Mouse (Mus musculus): ENCODE measurements around the gene Srebf1.

The Srebf1 gene

DNA sequence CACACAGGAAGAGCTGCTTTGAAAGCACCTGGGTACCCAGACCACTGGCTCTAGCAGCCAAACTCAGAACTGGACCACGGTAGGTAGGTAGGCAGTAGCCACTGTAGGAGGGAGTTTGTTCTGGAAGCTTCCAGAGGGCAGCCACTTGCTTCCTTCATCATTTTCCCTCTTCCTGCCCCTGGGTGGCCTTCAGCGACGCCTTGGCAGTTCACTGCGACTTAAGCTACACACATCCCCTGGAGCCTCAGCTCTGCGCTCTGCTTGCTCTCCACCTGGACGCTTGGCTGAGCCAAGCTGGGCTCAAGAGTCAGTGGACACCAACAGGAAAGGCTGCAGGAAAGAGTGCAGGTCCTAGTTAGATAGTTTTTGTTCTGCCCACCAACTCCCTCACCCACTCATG is 44.4 kb downstream of the Srebf1 start:
- no peak for DNase-seq (ENCODE audit: low spot score in 2 of 2)

DNA sequence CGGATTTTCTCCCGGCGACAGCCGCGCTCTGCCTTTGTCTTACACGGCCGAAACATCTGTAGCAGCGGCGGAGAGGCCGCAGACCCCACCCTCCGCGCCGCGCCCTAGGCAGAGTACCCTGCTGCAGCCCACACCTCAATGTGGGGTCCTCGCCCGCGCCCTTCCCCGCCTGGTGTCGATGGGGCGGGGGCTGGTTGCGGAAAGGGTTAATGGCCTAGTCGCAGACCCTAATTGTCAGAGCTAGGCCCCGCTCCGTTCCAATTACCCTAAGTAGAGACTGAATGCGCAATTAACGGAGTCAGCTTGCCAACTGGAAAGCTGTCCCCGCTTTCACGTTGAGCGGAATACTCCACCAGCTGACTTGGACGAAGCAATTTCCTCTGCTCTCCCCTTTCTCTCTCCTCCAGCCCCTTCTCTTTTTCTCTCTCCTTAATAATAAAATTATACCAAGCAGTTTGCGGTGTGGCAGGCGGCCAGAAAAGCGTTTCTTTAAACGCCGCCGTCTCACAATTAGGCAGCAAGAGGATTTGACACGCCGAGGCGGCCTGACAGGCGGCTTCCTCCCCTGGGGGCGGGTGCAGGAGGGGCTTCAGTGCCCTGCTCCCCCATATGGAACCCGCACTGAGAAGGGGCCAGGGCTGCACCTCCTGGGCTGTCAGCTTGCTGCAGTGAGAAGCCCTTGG is 45.3 kb downstream of the Srebf1 start:
- peak; percentile 54 to 56 for DNase-seq (ENCODE audit: low spot score in 2 of 2)

DNA sequence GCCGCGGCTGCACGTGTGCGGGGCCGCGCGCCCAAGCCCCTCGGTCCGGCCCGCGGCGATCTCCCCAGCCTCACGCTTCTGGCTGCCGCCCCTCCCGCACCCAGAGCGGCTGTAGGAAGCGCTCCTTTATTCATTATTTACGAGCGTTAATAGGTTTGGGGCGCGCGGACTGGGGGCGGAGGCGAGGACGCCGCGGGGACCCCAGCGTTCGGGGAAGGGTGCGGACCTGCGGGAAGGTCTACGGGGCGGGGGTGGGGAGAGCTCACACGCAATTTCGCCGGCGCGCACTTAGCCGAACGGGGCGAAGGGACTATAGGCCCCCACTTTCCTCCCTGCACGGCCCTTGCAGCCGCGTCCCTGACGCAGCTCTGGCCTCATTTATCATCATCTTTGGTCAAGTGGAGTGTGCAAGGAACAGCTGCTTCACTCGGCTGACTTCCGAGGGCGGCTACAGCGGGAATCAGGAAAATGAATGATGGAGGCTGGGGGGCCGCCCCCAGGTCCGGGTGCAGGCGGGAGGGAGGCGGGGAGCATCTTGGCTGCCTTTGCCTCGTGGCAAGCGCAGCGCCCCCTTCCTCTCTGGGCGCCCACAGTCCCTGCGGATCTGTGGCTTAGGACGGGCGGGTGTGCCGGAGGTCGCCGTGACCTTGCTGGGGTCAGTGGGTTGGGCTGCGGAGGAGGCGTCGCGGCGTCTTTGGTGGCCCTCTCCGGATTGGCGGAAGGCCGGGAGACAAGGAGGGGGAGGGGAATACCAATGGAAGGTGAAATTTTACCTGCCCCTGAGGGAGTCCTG is 46.0 kb downstream of the Srebf1 start:
- DNase-seq (ENCODE audit: low spot score in 2 of 2) = peak; percentile 72 to 77

DNA sequence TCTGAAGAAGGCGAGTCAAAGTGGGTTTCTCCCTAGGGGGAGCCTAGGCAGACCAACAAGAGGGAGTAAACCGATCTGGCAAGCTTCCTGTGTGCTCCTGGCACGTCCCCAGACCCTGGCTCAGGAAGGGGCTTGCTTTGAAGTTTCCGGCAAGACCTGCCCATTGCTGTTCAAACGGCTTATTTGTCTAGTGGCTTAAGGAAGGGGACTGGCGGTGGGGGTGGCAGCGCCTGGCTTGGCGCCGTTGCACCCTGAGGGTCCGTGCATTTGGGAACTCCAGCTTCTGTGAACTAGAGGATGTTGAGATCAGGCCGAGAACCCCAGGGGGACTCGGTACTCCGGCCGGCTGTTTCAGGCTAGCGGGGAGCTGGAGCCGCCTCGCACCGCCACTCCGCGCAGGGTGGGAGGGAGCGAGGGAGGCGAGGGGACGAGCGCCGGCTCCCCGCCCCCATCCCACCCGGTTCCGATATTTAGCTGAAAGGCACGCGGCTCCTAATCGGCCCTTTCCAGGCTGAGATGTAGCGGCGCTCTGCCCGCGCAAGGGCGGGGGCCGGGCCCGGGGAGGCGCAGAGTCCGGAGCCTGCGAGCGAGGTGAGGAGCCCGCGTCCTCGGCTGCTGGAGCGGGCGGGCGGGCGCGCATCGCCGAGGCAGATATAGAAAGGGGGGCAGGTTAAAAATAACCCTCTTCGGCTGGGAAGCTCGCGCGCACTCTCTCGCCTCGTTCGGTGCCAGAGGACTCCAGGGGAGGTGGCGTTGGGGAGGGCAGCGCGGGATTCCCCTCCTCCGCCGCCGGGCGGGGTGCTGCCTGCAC is 46.8 kb downstream of the Srebf1 start:
- peak; percentile 69 to 80 for DNase-seq (ENCODE audit: low spot score in 2 of 2)

DNA sequence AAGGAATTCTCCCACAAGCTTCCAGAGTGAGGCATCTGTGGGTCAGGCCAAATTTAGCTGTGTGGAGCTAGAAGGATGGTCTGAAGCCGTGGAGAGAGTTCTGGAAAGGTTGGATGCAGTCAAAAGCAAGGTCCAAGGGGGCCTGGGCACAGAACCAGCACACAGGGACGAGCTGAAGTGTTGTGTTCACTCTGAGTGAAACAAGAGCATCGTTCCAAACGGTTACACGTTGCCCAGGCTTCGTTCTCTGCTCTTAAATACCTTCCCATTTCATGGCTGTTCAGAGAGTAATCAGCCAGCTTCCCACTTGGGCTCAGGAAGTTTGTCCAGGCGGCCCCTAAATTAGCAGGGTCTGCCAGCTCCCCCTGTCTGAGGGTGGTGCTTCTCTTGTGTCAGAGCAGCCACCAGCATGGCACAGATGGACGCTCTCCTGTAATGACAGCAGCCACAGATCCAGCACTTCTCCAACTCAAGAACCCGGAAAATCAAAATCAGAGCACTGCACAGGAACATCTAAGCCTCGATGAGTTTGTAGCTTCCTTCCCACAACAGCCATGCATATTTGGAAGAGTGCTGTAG is 48.7 kb downstream of the Srebf1 start:
- no peak for DNase-seq (ENCODE audit: low spot score in 2 of 2)

DNA sequence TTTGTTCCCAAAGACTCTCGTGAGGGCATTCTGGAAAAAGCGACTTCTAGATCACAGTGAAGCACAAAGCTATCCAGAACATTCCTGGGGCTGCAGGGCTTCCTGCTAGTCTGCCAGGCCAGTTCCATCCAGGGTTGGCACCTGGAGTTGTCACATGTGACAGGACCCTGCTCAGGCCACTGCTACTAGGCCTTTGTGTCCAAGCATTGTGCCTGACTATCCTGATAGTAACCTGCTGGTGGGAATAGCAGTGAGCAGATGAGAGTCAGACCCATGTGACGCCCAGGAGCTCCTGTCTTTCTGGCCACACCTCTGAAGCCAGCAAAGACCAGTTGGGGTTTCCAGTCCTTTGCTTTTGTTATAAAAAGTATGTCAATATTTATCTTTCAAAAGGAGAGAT is 50.3 kb downstream of the Srebf1 start:
- DNase-seq (ENCODE audit: low spot score in 2 of 2) = no peak

DNA sequence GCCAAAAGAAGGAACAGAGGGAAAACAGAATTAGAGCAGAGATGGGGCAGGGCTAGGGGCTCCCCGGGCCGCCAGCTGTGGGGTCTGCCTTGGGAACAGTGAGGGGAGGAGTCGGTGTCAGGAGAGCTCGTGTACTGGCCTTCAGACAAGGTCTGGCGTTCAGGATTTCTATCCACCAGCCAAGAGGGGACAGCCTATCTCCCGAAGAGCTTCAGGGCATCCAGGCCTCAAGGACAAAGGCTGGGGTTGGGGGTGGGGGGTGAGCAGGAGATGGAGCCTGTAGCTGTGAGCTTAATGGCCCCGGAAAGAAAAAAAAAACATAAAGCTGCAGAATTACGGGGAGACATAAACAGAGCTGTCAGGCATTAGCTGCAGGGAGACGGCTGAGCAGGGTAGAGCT is 53.6 kb downstream of the Srebf1 start:
- no peak for DNase-seq (ENCODE audit: low spot score in 2 of 2)

DNA sequence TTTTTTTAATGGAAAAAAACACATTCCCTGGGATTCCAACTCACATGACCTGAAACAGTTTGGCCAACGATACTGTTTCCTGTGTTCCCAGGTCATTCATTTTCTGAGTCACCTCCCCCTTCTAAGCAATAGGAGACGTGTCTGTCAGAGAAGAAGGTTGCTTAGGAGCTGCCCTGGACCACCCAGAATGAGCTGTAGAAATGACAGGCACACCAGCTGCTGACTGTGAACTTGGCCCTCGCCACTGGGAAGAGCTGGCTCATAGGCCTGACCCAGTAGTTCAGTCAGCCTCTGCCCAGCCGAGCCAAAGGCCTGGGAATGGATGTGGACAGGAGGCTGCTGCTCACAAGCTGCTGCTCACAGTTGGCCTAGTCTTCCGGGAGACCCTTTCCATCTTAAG is 57.3 kb downstream of the Srebf1 start:
- DNase-seq (ENCODE audit: low spot score in 2 of 2) = no peak

DNA sequence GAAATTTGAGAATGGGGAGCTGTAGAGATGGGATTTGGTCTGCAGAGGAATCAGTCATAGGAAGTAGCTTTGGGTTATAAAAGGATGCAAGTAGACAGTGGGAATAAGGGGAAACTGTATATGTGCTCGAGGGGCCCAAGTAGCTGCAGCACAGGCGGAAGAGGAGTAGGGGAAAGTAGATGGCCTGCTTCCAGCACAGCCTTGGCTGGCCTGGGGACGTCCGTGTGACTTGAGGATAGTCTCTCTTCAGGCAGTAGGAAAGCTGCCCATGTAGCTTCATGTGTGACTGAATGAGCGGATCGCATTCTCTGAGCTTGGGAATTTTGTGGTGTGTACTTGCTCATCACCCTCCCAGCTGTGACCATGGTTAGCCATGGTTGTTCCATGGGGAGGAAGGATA is 57.9 kb downstream of the Srebf1 start:
- DNase-seq (ENCODE audit: low spot score in 2 of 2) = no peak

DNA sequence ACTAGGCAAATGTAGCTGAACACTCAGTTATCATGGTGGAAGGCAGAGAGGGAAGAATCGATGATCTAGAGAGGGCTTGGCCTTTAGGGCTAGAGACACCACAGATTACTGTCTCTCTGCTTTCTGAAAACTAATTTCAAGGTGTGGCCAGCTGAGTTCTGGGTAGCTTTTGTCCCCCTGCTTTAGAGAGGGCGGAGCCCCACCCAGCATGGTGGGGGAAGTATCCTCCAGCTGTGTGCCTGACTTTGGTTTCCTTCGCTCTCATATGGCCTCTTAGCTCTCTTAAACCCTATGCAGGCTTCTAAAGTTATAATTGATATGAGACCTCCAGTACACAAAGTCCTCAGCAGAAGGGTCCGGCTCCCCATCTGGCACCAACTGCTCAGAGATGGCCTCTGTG is 59.0 kb downstream of the Srebf1 start:
- no peak for DNase-seq (ENCODE audit: low spot score in 2 of 2)

DNA sequence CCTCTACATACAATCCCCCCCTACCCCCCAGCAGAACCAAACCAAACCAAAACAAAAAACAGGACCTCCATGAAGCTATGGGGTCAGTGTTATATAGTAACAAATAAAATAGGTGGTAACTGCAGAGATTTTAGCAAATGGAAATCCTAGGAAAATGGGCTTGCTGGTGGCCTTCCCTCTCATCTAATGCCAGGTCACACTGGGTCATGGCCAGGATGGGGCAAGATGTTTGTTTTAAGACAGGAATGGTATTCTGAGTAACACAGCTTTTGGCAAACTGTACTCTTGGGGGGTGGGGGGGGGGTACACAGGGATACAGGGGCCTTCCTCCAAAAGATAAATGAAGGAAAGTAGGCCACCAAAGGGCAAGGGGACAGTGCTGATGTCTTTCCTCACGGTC is 59.8 kb downstream of the Srebf1 start:
- DNase-seq (ENCODE audit: low spot score in 2 of 2) = no peak

DNA sequence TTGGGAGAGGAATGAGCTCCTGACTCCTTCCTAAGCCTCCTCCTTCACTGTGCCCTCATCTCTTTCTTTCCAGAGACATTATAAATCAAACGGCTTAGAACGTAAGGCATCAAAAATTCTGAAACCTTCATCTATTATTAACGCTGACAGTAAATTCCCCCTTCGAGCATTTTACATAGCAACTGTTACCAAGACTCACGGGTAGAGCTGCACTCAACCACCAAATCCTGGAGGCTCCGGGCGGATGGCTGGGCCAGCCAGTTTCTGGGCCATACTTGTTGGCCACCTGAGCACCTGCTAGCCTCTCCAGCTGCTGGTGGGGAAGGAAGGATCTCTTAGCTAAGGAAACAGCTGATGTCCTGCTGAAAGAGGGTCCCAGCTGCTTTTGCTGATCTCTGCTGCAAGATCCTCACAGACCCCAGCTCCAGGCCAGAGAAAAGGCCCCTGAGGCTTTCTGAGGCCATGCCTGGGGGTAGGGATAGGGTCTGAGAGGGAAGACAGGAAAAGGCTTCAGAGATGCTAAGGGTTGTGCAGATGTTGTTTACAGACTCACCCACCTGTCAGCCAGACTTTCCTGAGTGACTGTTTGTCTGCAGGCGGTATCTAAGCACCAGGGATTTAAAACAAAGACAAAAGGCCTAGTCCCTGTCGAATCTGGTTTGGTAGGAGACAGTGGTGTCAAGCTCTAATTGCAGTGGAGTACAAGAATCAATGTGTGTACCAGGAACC is 61.1 kb downstream of the Srebf1 start:
- no peak for DNase-seq (ENCODE audit: low spot score in 2 of 2)

DNA sequence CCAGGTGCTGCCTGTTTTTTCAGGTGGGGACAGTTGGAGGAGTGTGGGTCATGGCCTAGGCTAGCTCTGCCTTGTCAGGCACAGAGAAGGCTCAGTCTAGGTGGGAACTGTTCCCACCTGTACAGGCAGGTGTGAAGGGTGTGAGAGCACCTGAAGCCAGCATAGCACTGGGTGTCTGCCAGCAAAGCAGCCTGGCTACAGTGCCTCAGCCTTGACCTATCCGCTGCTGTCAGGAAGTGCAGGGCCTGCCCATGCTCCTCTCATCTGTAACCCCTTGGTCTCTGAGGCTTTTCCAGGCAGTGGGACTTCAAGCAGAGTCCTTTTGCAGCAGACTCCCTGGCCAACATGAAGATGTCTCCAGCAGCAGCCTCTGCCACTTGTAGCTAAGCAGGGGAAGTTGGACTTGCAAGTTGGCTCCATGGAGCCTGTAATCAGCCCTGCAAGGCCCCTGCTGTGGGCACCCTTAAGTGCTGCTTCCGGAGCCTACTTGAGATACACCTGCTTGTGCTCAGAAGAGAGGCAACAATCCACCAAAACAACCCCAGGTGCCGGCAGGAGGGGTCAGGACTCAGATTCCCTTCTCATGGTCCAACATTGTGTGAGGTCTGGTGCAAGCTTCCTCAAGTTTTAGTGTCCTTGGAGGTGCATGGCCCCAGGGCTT is 61.8 kb downstream of the Srebf1 start:
- no peak for DNase-seq (ENCODE audit: low spot score in 2 of 2)

DNA sequence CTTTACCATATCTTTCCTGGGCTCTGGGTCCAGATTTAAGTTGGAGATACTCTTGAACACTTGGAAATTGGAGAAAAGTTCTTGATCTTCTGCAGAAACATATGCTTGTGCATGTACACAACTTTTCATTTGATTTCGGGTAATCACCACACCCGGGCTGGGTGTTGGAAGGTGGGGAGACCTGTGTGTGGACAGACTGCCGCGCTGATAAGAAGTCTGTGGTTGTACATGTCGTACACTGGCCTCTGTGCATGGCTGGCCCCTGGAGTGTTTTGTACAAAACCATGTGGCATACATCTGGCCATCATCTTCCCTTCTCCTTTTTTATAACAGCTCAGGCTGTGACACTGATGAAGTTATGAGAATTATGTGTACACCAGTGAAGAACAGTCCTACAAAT is 62.4 kb downstream of the Srebf1 start:
- DNase-seq (ENCODE audit: low spot score in 2 of 2) = no peak

DNA sequence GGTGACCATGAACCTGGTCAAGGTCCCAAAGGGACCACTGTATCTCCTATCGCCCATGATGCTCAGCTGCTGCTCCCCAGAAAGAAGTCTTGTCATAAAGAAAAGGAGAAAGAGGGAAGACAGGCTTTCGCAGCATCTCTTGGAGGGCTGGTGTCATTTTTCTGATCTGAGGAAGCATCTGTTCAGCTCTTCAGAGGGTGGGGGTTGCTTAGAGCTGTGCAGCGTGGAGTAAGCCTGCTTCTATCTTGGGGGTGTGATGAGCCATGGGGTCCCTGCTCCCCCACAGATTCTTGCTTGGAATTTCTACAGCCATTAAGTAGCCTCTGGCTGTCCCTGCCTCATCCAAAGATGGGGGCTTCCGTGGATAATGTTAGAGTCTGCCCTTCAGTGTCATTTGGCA is 64.1 kb downstream of the Srebf1 start:
- no peak for DNase-seq (ENCODE audit: low spot score in 2 of 2)

DNA sequence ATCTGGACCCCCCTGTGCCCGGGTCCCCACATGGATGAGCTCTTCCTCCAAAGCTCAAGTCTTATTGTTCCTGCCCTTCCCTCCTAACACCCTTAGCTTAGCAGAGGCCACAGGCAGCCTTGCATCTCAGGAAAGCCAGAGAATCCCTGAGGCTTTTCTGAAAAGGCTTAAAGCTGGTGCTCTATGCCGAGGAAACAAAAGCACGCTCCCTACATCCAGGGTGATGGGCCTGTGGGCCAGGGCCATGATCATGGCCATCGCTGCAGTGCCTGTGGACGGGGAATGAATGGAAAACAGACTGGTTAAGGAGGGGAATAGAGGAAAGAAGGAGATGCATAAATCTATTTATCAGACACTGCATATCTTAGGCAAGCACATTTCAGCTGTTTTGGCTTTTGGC is 66.7 kb downstream of the Srebf1 start:
- no peak for DNase-seq (ENCODE audit: low spot score in 2 of 2)

DNA sequence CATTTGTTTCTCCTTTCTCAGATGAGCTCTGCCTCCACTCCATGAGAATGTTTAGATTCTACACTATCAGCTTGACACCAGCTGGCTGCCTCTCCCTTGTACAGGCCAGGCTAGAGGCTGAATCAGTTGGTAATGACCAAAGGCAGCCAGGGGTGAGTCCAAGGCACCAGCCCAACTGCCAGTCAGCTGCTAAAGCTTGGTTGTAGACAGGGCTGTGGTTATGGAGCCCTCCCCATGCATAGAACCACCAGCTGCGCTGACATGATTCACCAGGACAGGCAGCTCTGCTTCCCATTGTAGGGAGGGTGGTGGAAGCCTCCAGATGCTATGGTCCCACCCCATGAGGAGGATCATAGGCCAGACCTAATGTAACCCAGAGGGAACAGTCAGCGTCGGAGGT is 68.4 kb downstream of the Srebf1 start:
- DNase-seq (ENCODE audit: low spot score in 2 of 2) = no peak

DNA sequence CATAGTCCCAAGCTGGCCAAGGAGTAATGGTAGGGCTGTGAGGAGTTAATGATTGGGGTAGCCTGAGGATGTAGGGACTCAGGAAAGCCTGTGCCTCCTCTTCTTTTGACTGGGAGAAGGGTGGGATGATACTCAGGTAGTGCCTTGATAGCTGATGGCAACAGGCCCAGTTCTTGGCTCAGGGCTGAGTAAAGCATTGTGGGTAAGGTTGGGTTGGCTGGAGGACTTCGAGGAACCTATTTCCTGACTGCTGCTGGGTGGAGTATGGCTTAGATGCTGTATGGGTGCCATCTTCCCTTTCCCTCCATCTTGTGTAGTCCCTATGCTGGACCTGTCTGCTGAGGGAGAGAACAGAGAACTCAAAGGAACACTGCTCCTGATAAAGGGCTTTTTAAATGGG is 70.0 kb downstream of the Srebf1 start:
- no peak for DNase-seq (ENCODE audit: low spot score in 2 of 2)

DNA sequence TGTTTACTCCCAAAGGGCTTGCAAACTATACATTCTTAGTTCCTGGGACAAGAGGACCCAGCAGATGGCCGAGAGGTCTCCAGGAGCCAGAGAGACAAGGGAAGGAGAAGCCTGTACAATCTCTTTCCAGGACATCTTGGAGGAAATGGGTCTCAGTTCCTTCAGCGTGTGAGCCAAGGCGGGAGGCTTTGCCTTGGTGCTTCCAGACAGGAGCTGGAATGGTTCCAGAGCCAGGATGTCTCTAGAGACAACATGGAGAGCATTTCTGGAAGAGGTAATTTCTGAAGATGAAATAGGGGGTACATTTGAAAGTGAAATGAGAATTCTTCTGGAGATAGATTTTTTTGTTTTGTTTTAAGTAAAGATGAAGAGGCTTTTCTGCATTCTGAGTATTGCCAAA is 71.7 kb downstream of the Srebf1 start:
- DNase-seq (ENCODE audit: low spot score in 2 of 2) = no peak

Data from right cerebral cortex, postnatal 36 days (tissue).